Comparison of ENCODE assay signal across 8 mouse cellular contexts in the genomic region with DNA sequence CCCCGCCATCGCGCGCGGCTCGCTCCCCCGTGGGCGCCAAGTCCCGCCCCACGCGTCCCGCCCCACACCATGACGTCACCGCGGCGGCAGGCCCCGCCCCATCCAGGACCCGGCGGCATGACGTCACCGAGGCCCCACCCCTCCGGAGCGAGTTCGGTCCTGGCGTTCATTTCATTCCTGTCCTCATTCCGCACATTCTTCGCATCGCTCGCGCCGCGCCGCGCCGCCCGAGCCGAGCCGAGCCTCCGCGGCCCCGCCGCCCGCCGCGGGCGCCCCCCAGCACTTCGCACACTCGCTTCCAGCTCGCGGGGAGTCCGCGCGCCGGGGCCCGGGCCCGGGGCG. TPM values are rescaled to one million over a fixed set of nuclear protein-coding genes. Genes with fewer than 3 reads are reported as not detected.
A peak's percentile ranks its signal among the peaks of the same experiment; 100 is the strongest.
DNase-seq lines count a peak whose midpoint lies in the region; ATAC-seq and TF ChIP-seq lines count a peak whose summit lies in the region.

A gene (plus strand): TSS at position 148 of the 342 bp plus-strand sequence.

- peak; percentile 47 to 51 for DNase-seq in B cell, adult 2 months
- peak; percentile 94 for DNase-seq in brain, embryonic 14.5 days (ENCODE audit: low read depth)
- peak; percentile 99 for DNase-seq in kidney, postnatal 10 days

- TF ChIP-seq CTCF in brain, embryonic 14.5 days (IDR thresholded peaks at IDR 0.05; ENCODE audit: borderline replicate concordance, extremely low read depth, insufficient read depth, insufficient read length): no peak
- no peak for TF ChIP-seq CTCF in testis, adult 2 months (IDR thresholded peaks at IDR 0.05; ENCODE audit: control insufficient read depth, insufficient read depth, insufficient replicate concordance, low read depth, low read length)

- peak within 1 kb of the TSS; percentile 93 for H3K27ac ChIP-seq in forebrain, embryonic 12.5 days
- H3K27ac ChIP-seq in heart, embryonic 14.5 days (replicated peaks in 1 of 2; ENCODE audit: control insufficient read depth in 1 of 2, insufficient read depth in 1 of 2, low read depth in 2 of 2, low read length in 2 of 2): peak within 1 kb of the TSS; percentile 96 to 100
- H3K27ac ChIP-seq in liver, embryonic 12.5 days: peak within 1 kb of the TSS; percentile 73
- H3K27ac ChIP-seq in neural tube, embryonic 12.5 days: peak within 1 kb of the TSS; percentile 64
- peak within 1 kb of the TSS; percentile 64 for H3K27ac ChIP-seq in testis, adult 2 months (ENCODE audit: control insufficient read depth, insufficient read depth, low read depth, low read length)

- H3K4me3 ChIP-seq in forebrain, embryonic 12.5 days (replicated peaks): peak within 1 kb of the TSS; percentile 93
- H3K4me3 ChIP-seq in heart, embryonic 14.5 days (ENCODE audit: control insufficient read depth in 1 of 2, insufficient read depth in 1 of 2, low read depth in 1 of 2, low read length in 2 of 2): peak within 1 kb of the TSS; percentile 86 to 96
- H3K4me3 ChIP-seq in liver, embryonic 12.5 days: peak within 1 kb of the TSS; percentile 62
- H3K4me3 ChIP-seq in neural tube, embryonic 12.5 days: peak within 1 kb of the TSS; percentile 90
- peak within 1 kb of the TSS; percentile 90 for H3K4me3 ChIP-seq in testis, adult 2 months (ENCODE audit: control insufficient read depth, low read depth, low read length)

- no peaks in the 10 kb centered on the region for H3K36me3 ChIP-seq in forebrain, embryonic 12.5 days (replicated peaks)
- H3K36me3 ChIP-seq in heart, embryonic 14.5 days (ENCODE audit: control insufficient read depth, insufficient read depth, low read length): no peaks in the 10 kb centered on the region
- no peaks in the 10 kb centered on the region for H3K36me3 ChIP-seq in liver, embryonic 12.5 days
- no peaks in the 10 kb centered on the region for H3K36me3 ChIP-seq in neural tube, embryonic 12.5 days
- H3K36me3 ChIP-seq in testis, adult 2 months (ENCODE audit: control insufficient read depth, insufficient read depth, low read length): no peaks in the 10 kb centered on the region

- H3K4me2 ChIP-seq in forebrain, embryonic 12.5 days: peak within 1 kb of the TSS; percentile 83
- H3K4me2 ChIP-seq in heart, embryonic 14.5 days (ENCODE audit: low read length): peak within 1 kb of the TSS; percentile 79
- peak within 1 kb of the TSS; percentile 71 for H3K4me2 ChIP-seq in liver, embryonic 12.5 days
- peak within 1 kb of the TSS; percentile 70 for H3K4me2 ChIP-seq in neural tube, embryonic 12.5 days (replicated peaks)

- peaks cover 6% of the 10 kb centered on the region; the same call in 1 of the 2 replicates for H3K27me3 ChIP-seq in forebrain, embryonic 12.5 days
- H3K27me3 ChIP-seq in heart, embryonic 14.5 days (ENCODE audit: control insufficient read depth, insufficient read depth, low read length): no peaks in the 10 kb centered on the region
- H3K27me3 ChIP-seq in liver, embryonic 12.5 days (replicated peaks): peaks cover 84% of the 10 kb centered on the region
- H3K27me3 ChIP-seq in neural tube, embryonic 12.5 days (replicated peaks): no peaks in the 10 kb centered on the region
- no peaks in the 10 kb centered on the region; the same call in 1 of the 2 replicates for H3K27me3 ChIP-seq in testis, adult 2 months (ENCODE audit: control insufficient read depth, insufficient read depth, low read length)

- 0% methylated on average over 45 of the region's 57 CpGs for WGBS in forebrain, embryonic 12.5 days
- WGBS in heart, embryonic 14.5 days: under 1% methylated on average over 57 of the region's 57 CpGs
- 1% methylated on average over 54 of the region's 57 CpGs for whole genome bisulfite sequencing in liver, embryonic 12.5 days (ENCODE audit: insufficient replicate concordance)
- under 1% methylated on average over 46 of the region's 57 CpGs for WGBS in neural tube, embryonic 12.5 days

- peak; percentile 64; the same call in 1 of the 2 replicates for TF ChIP-seq POLR2A in brain, embryonic 14.5 days (IDR thresholded peaks at IDR 0.05; ENCODE audit: borderline replicate concordance, extremely low read depth, insufficient read depth, insufficient read length, poor library complexity, severe bottlenecking)
- no peak; the same call in 1 of the 2 replicates for TF ChIP-seq POLR2A in testis, adult 2 months (IDR thresholded peaks at IDR 0.05; ENCODE audit: control insufficient read depth, low read depth, low read length)

- H3K9ac ChIP-seq in forebrain, embryonic 12.5 days: peak within 1 kb of the TSS; percentile 92
- H3K9ac ChIP-seq in heart, embryonic 14.5 days (ENCODE audit: low read length): peak within 1 kb of the TSS; percentile 99
- H3K9ac ChIP-seq in liver, embryonic 12.5 days: peak within 1 kb of the TSS; percentile 59
- peak within 1 kb of the TSS; percentile 90 for H3K9ac ChIP-seq in neural tube, embryonic 12.5 days

- peak; percentile 86 for ATAC-seq in forebrain, embryonic 12.5 days (ENCODE audit: low FRiP score)
- peak; percentile 89 for ATAC-seq in heart, embryonic 14.5 days (ENCODE audit: insufficient number of reproducible peaks, insufficient read depth, low FRiP score, low read depth)
- peak; percentile 68 for ATAC-seq in liver, embryonic 12.5 days
- peak; percentile 89 for ATAC-seq in neural tube, embryonic 12.5 days (ENCODE audit: low FRiP score, low read depth)

- peaks cover 42% of the 10 kb centered on the region for H3K4me1 ChIP-seq in forebrain, embryonic 12.5 days
- H3K4me1 ChIP-seq in heart, embryonic 14.5 days (ENCODE audit: control insufficient read depth in 2 of 2, insufficient read depth in 2 of 2, low read length in 2 of 2): peaks cover 5 to 30% of the 10 kb centered on the region in 2 experiments
- peaks cover 8% of the 10 kb centered on the region for H3K4me1 ChIP-seq in liver, embryonic 12.5 days
- peaks cover 29% of the 10 kb centered on the region for H3K4me1 ChIP-seq in neural tube, embryonic 12.5 days
- H3K4me1 ChIP-seq in testis, adult 2 months (ENCODE audit: control insufficient read depth, insufficient read depth, low read length): peaks cover 4% of the 10 kb centered on the region; the same call in 1 of the 2 replicates

- H3K9me3 ChIP-seq in forebrain, embryonic 12.5 days: no peaks in the 10 kb centered on the region
- H3K9me3 ChIP-seq in heart, embryonic 14.5 days (ENCODE audit: control insufficient read depth, low read length): peaks cover 3% of the 10 kb centered on the region; the same call in 1 of the 2 replicates
- H3K9me3 ChIP-seq in liver, embryonic 12.5 days (replicated peaks): 0 out of 2 replicates have a peak, but pooled peaks cover 2% of the 10 kb centered on the region
- H3K9me3 ChIP-seq in neural tube, embryonic 12.5 days: no peaks in the 10 kb centered on the region

RNA-seq across cellular contexts. Expression of the gene that starts here (rescaled TPM):
- polyA plus RNA-seq in brain, embryonic 14.5 days (2012; rRNA removed): 21.2 and 27.2 TPM in 2 replicates
- polyA plus RNA-seq in forebrain, embryonic 12.5 days (2016; fragmentation: Nextera tagmentation; extraction: Ambion mirVana): 20.7 and 28.3 TPM in 2 replicates
- 34.0 and 40.7 TPM in 2 replicates for polyA plus RNA-seq in heart, embryonic 14.5 days (2014; fragmentation: Nextera tagmentation; extraction: Ambion mirVana)
- 4.7 and 5.2 TPM in 2 replicates for polyA plus RNA-seq in liver, embryonic 12.5 days (2016; fragmentation: Nextera tagmentation; extraction: Ambion mirVana)
- 20.9 and 26.3 TPM in 2 replicates for polyA plus RNA-seq in neural tube, embryonic 12.5 days (2016; fragmentation: Nextera tagmentation; extraction: Ambion mirVana)
- 2.1 and 2.3 TPM in 2 replicates for polyA plus RNA-seq in testis, adult 2 months (2012; rRNA removed)

Comparison
In these comparisons a context has a peak if more than half of its experiments do, and no peak if none do; other contexts are left out.
1. Peak in every context shown above with its lines: DNase-seq, ATAC-seq, H3K4me3 ChIP-seq and H3K27ac ChIP-seq.
2. DNase-seq: peak in every context shown above with its lines; median percentile 99 in kidney, postnatal 10 days; 94 in brain, embryonic 14.5 days; 49 in B cell, adult 2 months.